Mouse (Mus musculus) adrenal gland (tissue): ENCODE data around the gene Bmpr1b.

Experiments used
- intact Hi-C: fragments of 180-260 bp; cut with DNase I; formaldehyde crosslinking; loops from one replicate; pipeline ENCODE4 v1.15.1; 2025

Gene Bmpr1b

DNA sequence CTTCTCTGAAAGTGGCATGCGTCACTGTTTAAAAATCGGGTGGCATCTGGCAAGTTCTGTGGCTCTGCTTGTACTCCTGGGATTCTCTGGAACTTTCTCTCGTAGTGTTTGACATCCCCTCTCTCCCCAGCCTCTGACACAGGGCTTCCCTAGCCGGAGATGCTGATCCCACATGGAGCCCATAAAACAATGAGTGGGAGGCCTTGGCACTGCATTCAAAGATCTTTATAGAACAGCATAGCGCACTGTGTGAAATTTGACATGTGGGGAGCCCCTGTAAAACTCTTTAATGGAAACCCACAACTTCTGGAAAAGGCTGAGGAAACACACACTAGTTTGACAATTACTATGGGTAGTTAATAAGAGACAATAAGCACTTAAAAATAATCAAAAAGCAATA, 126.2 kb downstream of the Bmpr1b start:
- intact Hi-C loops, result loop anchor here (10.0 kb wide), 1 partner anchor 232 kb away; no protein-coding TSS in a partner anchor

DNA sequence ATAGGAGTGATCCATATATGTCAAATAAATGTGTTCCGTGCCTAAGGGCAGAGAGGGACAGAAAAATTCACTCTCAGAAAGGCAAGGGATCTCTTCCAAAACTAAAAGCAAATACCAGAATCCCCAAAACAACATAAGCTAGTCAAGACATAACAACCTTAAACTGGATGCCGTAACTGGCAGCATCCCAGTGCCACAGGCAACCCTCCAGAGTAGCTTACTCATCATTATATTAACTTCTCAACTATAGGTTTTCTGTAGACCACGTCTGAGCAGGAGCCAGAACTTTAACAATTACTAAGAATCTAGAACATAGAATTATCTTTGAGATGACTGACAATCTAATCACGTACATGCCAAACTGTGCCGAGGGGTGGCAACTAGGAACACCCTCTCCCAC, 128.9 kb downstream of the Bmpr1b start:
- intact Hi-C loops, result loop anchor here (10.0 kb wide), 1 partner anchor 234 kb away; no protein-coding TSS in a partner anchor

DNA sequence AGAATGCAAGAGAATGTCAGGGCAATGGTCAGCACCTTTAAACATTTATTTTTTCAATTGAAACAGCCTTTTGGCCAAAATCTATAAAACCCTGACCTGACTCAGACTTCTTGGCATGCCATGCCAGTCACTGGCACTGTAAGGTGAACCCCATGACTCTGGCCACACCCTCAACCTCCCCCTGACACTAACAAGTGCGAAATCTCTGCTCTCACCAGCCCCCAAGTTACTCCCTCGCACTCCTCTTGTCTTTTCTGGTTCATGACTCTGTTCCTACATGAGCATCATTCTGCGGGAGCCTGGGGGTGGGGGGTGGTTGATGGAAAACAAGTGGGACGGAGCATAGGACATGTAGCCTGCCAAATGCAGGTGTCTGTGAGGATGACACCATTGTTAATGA, 135.1 kb downstream of the Bmpr1b start:
- intact Hi-C loops, result no loop called here

DNA sequence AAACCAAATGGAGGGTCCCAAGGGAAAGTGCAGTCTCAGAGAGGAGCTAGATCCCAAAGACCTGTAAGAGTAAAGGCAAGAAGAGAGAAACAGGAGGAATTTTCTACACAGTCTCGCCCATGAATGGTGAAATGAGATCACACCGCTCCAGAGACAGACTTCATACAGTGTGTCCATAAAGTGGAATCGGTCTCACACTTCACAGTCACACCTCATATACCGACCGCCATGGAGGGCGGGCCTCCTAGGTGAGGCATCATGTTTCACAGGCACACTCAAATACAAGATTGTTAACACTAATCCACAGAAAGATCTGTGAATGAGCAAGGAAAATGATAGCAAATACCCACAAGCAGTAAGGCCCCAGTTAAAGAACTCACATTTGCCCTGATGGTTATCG, 149.5 kb downstream of the Bmpr1b start:
- intact Hi-C loops, result no loop called here

DNA sequence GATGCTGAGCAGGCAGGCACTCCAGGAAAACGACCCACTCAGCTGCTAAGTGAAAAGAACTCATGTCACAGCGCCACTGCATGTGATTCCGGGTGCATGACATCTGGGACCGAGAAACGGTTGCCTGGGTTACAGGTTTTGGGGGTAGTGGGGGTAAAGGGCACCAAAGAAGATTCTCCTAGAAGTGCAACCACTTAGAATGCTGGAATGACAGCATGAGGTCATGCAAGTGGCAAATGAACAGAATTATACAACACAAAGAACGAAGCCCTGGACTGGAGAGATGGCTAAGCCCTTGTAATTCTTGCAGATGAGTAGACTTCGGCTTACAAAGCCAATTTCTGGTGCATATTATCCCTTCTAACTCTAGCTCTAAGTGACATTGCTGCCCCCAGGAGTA, 184.7 kb downstream of the Bmpr1b start:
- intact Hi-C loops, result no loop called here

DNA sequence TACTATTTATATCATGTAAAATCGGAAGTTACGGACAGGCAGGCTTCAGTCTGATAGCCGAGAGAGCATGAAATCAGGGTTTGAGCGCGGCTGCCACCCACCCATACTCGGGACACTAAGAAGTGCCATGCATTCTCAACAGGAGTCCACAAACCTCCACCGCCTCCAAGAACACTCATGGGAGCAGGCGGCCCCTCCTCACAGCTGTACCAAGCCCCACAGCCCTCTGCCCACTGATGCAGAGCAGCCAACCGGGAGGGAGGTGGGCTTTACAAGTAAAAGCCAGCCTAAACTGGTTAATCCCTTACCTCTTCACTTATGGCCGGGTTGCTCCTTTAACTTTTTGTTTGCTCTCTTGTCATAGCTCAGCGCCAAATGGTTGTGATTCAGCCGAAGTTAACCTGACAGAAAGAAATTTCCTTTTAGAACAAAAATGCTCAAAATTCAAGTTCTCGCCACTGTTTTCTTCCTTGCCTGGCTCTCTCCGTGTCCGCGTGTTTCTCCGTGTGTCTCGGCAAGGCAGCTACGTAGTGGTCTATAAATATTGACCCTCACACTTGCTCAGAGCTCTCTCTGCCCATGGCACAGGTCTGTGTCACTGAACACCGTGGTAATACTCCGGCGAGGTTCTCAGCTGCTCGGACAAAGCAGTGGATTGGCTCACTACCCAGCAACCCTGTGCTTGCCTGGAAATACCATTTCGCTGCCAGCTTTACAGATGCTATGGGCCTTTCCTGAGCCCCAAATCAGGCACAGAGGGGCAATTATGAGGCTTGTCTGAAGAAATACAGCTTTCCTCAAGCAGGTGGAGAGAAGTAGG, 187.4 kb downstream of the Bmpr1b start:
- intact Hi-C loops, result no loop called here

DNA sequence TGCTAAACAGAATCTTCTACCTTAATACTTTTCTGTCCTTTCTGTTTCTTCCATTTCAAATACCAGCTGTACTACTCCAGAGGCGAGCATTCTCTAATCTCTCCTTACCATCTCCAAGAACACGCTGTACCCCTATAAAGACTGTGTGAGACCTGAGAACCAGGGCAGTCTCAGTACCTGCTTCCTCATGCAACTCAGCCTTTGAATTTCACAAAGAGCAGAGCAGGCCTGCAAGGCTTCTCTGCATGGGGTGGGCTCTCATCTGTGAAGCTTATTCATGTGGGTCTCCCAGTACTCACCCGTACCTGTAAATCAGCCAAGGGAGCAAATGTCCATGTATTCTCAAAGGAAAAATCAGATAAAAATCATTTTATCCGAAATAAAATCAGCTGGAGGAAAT, 203.0 kb downstream of the Bmpr1b start:
- intact Hi-C loops, result no loop called here

DNA sequence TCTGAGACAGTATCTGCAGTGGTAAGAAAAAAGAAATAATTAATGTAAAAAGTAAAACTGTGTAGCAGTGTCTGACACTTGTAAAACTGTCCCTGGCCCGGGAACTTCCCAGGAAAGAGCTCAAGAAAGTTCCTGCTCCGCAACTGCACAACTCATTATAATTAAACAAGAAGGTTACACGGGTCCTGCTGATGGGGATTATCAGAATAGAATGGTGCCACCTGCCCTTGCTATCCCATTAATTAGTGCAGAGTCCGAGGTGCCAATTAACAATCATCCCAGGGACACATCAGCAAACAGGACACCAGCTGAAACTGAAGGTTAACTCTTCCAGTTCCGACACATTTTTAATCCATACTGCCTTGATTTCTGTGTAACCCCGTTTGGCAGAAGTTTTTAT, 216.3 kb downstream of the Bmpr1b start:
- intact Hi-C loops, result no loop called here

DNA sequence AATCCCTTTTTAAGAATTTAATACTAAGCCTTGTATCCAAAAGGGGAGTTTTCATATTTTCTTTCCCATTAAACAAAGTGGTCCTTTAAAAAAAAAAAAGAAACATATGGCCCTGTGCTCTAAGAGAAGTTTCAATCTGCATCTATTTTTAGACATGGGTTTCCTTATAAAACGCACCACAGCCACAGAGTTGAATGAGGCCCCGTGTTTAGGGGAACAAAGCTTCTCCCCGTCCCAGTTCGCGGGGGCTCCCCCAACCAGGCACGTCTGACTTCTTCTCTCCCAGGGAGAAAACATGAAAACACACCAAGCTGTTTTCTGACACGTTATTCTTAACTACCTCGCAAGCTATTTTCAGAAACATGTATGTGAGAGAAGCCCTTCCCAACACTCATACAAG, 218.6 kb downstream of the Bmpr1b start:
- intact Hi-C loops, result no loop called here

DNA sequence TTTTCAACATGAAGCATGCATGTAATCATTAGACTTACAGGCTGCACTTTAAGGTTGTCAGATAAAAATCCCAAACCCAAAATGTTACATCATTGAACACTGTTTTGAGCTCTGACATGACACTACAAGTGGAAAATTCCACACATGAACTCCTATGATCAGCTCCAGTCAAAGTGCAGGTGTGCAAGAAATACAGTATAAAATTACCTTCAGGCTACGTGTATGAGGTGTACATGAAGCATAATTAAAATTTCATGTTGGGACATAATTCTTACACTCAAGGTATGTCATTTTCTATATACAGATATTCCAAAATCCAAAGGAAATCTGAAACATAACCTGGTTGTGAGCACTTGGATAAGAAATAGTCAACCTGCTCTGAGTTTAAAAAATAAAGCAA, 220.7 kb downstream of the Bmpr1b start:
- intact Hi-C loops, result no loop called here

DNA sequence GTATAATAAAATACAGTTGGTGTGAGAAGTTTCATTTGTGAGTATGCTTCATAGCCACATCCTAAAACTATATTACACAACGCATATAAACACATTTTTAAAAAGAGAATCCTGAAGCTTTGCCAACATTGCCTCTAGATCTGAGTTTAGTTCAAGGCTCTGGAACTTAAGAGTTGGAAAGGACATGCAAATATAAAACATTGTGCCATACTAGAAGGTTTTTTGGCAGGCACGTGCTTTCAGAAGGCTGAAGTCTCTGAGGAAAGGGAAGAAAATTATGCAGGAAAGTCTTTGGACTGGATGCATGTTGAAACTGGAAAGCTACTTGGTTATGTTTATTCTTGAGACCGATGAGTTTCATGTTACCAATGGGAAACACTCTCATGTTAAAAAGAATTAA, 221.1 kb downstream of the Bmpr1b start:
- intact Hi-C loops, result no loop called here

DNA sequence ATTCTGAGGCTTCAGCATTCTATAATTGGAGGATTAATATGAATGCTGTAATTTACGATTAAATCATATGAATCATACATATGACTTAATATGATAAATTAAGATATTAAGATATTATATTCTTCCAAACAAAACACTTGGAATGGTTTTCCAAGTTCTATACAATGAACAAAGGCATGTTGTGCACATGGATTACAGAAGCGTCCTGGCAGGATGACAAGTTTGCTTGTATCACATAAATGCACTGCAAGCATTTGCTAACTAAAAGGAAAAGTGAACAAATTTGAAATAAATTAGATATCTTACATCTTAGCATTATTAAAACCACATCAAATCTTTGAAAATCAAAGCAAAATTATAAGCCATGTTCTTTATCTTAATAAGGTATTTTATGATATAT, 222.4 kb downstream of the Bmpr1b start:
- intact Hi-C loops, result no loop called here

DNA sequence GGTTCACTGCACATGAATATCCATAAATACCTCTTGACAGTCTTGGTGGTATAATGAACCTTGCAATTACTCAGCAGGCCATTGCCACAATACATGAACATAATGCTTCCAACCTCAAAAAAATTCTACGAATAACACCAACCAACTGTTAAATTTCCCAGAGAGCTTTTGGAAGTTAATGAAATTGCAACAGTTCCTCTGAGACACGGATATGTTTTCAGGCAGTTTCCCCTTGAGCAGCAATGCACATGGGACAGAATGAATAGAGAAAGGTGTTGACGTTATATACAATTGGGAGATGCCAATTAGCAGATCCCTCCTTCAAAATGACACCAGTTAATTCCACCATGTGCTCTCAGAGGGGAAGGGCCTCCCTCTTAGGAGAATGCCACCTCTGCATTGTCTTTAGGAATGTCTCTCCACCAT, 225.9 kb downstream of the Bmpr1b start:
- intact Hi-C loops, result no loop called here

DNA sequence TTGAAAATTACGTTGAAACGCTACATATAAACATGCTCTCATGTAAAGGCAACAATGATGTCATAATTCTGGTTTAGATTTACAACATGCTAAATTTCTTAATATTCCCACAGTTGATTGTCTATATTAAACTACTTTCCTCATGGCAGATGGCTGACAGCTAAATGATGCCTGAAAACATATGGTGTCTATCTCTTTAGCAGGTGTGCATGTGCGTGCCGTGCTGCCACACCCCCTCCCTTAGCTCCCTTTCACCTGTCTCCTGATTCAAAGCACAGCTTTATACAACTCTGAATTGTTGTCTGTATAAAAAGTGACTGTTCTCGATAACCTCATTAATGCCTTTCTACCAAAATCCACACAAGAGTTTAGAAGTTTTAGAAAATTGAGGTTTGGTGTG, 229.0 kb downstream of the Bmpr1b start:
- intact Hi-C loops, result no loop called here

DNA sequence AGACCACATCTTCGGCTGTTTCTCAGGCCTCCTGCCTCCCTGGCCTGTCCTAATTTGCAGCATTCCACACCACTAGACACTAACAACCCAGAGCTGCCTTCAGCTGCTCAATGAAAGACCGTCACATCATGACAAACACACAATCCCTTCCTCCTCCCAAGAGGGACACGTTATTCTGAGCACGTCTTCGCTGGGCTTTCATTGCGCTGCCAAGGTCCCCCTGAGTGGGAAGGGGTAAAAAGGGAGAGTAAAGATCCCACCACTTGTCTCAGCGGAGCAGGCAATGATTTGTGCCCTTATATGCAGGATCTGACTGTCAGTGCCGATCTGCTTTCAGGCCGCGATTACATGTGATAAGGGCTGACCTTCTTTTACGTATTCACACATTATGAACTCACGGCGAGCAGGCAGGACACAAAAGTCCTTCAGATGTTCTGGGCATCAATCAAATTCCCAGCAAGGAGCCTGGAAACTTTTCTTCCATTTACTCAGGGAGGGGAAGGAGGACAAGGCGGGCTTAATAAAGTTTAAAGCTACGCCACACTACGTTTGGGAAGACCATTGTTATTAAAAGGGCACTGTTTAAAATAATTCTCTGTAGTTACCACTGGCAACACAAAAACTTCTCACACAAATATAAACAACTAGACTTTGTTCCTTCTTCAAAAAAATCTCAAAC, 232.5 kb downstream of the Bmpr1b start:
- intact Hi-C loops, result no loop called here

DNA sequence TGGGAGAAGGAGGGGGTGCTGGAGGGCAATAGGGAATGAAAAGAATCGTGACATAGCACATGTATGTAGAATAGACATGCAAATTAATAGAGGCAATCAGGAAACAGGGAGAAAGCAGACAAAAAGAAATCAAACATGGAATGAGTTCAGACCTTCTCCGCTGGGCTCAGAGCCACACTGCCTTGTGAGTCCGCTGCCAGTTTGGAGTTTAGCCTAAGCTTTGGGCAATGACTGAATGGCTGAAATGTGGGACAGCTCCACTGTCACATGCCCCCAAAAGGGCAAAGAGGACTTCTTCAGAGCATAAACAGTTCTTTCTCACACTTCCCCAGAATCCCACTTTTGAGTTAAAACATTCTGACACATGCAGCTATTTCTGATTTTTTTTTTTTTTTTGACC, 236.3 kb downstream of the Bmpr1b start:
- intact Hi-C loops, result no loop called here

DNA sequence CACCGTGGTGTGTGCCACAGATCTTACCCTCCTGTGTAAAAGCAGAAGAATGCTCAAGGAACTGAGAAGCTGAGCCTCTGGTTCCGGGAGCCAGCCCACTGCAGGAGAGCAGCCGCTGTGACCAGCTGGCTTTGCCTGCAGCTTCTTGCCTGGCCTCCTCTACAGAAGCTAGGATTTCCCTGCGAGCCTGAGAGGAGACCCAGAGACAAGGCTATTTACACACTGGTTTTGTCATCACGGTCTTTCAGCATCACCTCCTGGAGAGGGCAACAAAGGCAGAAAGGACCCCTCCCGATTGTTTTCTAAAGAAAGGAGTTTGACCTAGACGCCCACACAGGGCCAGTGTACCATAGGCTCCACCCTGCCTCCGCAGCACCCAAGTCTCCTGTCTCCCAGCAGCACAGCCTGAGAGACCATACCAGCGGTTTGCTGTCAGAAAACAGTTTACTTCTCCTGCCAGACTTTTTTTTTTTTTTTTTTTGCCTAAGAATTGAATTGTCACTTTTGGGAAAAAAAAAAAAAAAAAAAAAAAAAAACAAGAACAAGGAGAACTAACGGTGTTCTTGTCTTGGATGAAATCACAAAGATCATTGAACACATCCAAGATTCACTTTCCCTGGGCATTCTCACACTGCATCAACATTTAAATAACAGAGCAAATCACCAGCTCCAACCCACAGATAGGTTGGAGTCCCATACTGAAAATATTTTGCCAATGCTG, 237.7 kb downstream of the Bmpr1b start:
- intact Hi-C loops, result no loop called here

DNA sequence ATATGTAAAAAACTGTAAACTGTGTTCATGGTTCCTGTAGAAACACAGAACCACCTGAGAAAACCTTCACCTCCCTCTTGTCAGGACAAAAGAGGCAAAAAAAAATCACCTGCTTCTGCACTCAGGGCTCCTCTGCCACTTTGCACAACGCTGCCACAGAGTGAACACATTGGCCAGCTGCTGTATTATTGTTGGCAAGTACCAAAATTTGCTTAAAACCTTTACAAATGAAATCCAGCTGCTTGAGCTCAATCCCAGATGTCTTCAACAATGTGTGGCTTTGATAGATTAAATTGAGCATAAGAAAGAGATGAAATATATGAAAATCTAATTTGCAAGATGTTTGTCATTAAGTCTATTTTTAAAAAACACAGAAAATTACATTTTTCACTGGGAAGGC, 245.8 kb downstream of the Bmpr1b start:
- intact Hi-C loops, result no loop called here

DNA sequence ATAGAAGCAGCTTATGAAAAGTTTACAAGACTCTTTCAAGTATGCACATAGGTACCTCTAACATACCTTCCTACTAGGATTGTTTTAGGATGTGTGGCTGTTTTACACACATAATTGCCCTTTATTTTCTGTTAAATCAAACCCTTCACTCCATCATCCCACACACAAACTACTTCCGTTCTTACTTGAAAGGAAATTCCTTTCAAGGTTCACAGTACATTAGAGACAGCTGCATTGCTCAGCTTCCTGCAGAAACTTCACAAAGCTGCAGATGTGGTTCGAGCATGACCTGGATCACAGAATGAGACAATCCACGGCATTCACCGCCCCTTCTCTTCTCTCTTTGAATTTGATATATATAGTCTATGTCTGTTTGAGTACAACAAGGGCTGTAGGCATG, 248.1 kb downstream of the Bmpr1b start:
- intact Hi-C loops, result no loop called here

DNA sequence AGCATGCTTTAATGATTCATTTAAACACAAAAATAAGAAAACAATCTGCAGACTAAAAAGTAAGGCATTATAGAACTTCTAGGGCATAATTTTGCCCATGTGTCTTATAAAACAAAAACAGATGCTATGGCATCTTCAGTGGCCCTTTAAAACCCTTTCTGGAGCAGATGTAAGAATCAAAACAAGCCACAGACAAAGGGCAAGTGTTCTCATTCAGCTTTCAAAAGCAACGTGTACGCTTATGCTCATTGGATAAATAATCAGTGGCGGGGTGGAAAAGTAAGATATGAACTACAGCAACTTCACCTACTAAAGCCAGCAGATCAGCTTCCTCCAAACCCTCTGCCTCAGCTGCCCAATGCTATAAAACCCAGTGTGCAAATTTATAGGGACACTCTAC, 249.6 kb downstream of the Bmpr1b start:
- intact Hi-C loops, result no loop called here

DNA sequence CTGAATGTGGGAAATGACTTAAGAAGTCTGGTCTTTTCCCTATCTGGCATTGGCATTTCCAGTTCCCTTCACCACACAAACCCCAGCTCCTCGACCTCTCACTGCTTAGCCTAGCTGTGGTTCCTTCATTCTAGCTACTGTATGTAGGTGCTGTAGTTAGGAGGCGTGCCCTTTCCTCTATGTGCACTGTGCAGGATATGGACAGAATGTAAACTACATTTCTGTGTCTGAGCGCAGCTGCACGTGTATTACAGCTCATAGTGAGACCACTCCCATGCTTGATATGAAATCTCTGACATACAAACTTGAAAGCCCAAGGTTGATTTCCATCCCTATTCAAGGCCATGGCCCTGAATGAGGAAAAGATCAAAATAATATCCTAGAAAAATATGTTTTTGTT, 252.1 kb downstream of the Bmpr1b start:
- intact Hi-C loops, result no loop called here

DNA sequence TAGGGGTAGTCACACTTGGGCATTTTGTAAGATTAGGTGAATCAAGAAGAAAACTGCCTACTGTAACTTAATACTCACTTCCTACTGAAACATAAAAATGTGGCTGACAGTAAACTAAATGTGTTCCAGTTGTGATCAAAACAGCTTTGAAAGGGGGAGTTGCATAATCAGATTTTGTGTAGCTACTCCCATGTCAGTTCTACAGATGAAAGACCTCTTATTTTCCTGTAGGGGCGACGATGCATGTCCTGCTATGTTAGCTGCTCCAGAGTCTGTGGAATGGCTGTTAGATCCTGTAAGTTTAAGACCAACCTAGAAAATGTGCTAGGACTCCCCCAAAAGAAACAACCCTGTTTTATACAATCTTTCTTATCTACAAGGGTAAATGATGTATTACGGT, 253.2 kb downstream of the Bmpr1b start:
- intact Hi-C loops, result no loop called here
